Mouse (Mus musculus) adipocyte (in vitro differentiated cells): ENCODE data around the gene Tas1r1.

ENCODE experiments used
- DNase-seq: peaks from one replicate; pipeline ENCODE4 v3.0.0-alpha.2; 2016; ENCODE audit warnings: low spot score

The Tas1r1 gene

GRCm38 (mm10) chr4:152010091-152010706, 28.2 kb downstream of the Tas1r1 start:
- peak; percentile 91 for DNase-seq

GRCm38 (mm10) chr4:152009076-152010051, 29.0 kb downstream of the Tas1r1 start:
- peak; percentile 59 for DNase-seq

- DNase-seq, result peak; percentile 91
Observed at GRCm38 (mm10) chr4:152008622-152009075, 29.7 kb downstream of the Tas1r1 start, which contains the start of gene Klhl21. TSS of gene Klhl21 (plus strand) at chr4:152008803.

GRCm38 (mm10) chr4:152008148-152008500, 30.2 kb downstream of the Tas1r1 start:
- DNase-seq, result no peak

GRCm38 (mm10) chr4:152007481-152008147, 30.8 kb downstream of the Tas1r1 start:
- peak; percentile 21 for DNase-seq

- no peak for DNase-seq
Observed at GRCm38 (mm10) chr4:152006812-152007211, 31.6 kb downstream of the Tas1r1 start.

- DNase-seq, result no peak
Observed at GRCm38 (mm10) chr4:152006137-152006536, 32.2 kb downstream of the Tas1r1 start.

GRCm38 (mm10) chr4:152002063-152002462, 36.3 kb downstream of the Tas1r1 start:
- DNase-seq, result no peak

GRCm38 (mm10) chr4:152001335-152001734, 37.0 kb downstream of the Tas1r1 start:
- DNase-seq, result no peak

GRCm38 (mm10) chr4:152000906-152001305, 37.5 kb downstream of the Tas1r1 start:
- DNase-seq, result peak; percentile 54

- DNase-seq, result no peak
Observed at GRCm38 (mm10) chr4:151999481-151999880, 38.9 kb downstream of the Tas1r1 start.

- DNase-seq, result no peak
Observed at GRCm38 (mm10) chr4:151997701-151998100, 40.7 kb downstream of the Tas1r1 start.

GRCm38 (mm10) chr4:151996951-151997222, 41.5 kb downstream of the Tas1r1 start:
- DNase-seq, result no peak

GRCm38 (mm10) chr4:151996173-151996950, 42.0 kb downstream of the Tas1r1 start, which contains the start of gene Phf13:
TSS of gene Phf13 (minus strand) at chr4:151996258.
- peak; percentile 98 for DNase-seq

GRCm38 (mm10) chr4:151995371-151996172, 42.8 kb downstream of the Tas1r1 start:
- DNase-seq, result no peak

- DNase-seq, result peak; percentile 44
Observed at GRCm38 (mm10) chr4:151994228-151995171, 43.9 kb downstream of the Tas1r1 start.

GRCm38 (mm10) chr4:151993035-151993434, 45.3 kb downstream of the Tas1r1 start:
- DNase-seq, result no peak

GRCm38 (mm10) chr4:151992091-151992490, 46.3 kb downstream of the Tas1r1 start:
- no peak for DNase-seq

- no peak for DNase-seq
Observed at GRCm38 (mm10) chr4:151989110-151989488, 49.3 kb downstream of the Tas1r1 start.
